Mouse (Mus musculus) liver, postnatal 0 days (tissue): Measurements from ENCODE around the gene Ank. TPM values are rescaled to one million over a fixed set of nuclear protein-coding genes. Genes with fewer than 3 reads are reported as not detected.

Experiments
- ATAC-seq: fragments of 200-750 bp; cut with Nextera tagmentation; 2 replicates; pipeline ENCODE4 v1.8.0; 2017; ENCODE audit warnings: mild to moderate bottlenecking, moderate library complexity
- DNase-seq: peaks from one replicate; pipeline ENCODE4 v3.0.0-alpha.2; 2016
- H3K27ac ChIP-seq: fragments of 300-500 bp; sonication (generic); 2 replicates; pipeline ENCODE4 v1.5.1; 2014; ENCODE audit warnings: antibody characterized with exemption, moderate library complexity, mild to moderate bottlenecking, low read depth
- H3K27me3 ChIP-seq: fragments of 300-500 bp; sonication (generic); 2 replicates; pipeline ENCODE4 v1.6.1; 2014; ENCODE audit warnings: low read length, control low read depth, mixed read lengths; ENCODE audit not compliant: insufficient read depth
- H3K36me3 ChIP-seq: fragments of 300-500 bp; sonication (generic); replicated peaks from 2 replicates; pipeline ENCODE4 v1.6.1; 2014; ENCODE audit warnings: mild to moderate bottlenecking, control low read depth, low read length, moderate library complexity, mixed read lengths; ENCODE audit not compliant: insufficient read depth
- H3K4me1 ChIP-seq: fragments of 300-500 bp; sonication (generic); 2 replicates; pipeline ENCODE4 v1.6.1; 2014; ENCODE audit warnings: antibody characterized with exemption, mild to moderate bottlenecking, control low read depth; ENCODE audit not compliant: insufficient read depth
- H3K4me2 ChIP-seq: fragments of 300-500 bp; sonication (generic); 2 replicates; pipeline ENCODE4 v1.6.1; 2014; ENCODE audit warnings: low read depth, mild to moderate bottlenecking, low read length, moderate library complexity, mixed read lengths
- H3K4me3 ChIP-seq: fragments of 300-500 bp; sonication (generic); 2 replicates; pipeline ENCODE4 v1.5.1; 2014; ENCODE audit warnings: low read depth, low read length
- H3K9ac ChIP-seq: fragments of 300-500 bp; sonication (generic); replicated peaks from 2 replicates; pipeline ENCODE4 v1.6.1; 2014; ENCODE audit warnings: mild to moderate bottlenecking, moderate library complexity
- H3K9me3 ChIP-seq: fragments of 300-500 bp; sonication (generic); 2 replicates; pipeline ENCODE4 v1.6.1; 2016; ENCODE audit warnings: mild to moderate bottlenecking, control low read depth, low read length, mixed read lengths
- CTCF ChIP-seq: sonication (generic); IDR thresholded peaks from 2 replicates; pipeline ENCODE4 v1.5.1; 2016; ENCODE audit warnings: antibody characterized with exemption, low read depth
- EP300 ChIP-seq: IDR thresholded peaks from 2 replicates; pipeline ENCODE4 v1.6.1; 2016; ENCODE audit warnings: antibody characterized with exemption, low read depth, mild to moderate bottlenecking
- WGBS: fragments of 180-500 bp; shearing (Covaris S2); extraction: QIAGEN DNeasy Blood & Tissue Kit; methylation state at CpG from one replicate; pipeline ENCODE4 v1.1.7; 2014; ENCODE audit not compliant: insufficient replicate concordance; 5-methylcytosine and 5-hydroxymethylcytosine counted together
- polyA plus RNA-seq: library from polyadenylated mRNA; unstranded; fragments of >200 nt; fragmentation: Nextera tagmentation; extraction: Ambion mirVana; gene quantifications from 2 replicates; pipeline ENCODE4 v1.2.1, GENCODE M21; 2015

Gene Ank
- polyA plus RNA-seq, 1 experiment from 2014 or later, result 7.8 TPM

- no peaks in the 10 kb centered on the region for H3K36me3 ChIP-seq
- WGBS, result 86% methylated on average over 9 of the region's 9 CpGs
- DNase-seq (no peak), ATAC-seq (no peak)
- H3K4me3 ChIP-seq, result no peak overlapping the region
- TF ChIP-seq CTCF (no peak), EP300 (no peak)
- no peaks in the 10 kb centered on the region for H3K4me1 ChIP-seq
- H3K27me3 ChIP-seq, result no peaks in the 10 kb centered on the region
- H3K4me2 ChIP-seq, result no peak overlapping the region
- H3K9me3 ChIP-seq, result no peaks in the 10 kb centered on the region
- H3K27ac ChIP-seq, result no peak overlapping the region
- no peak overlapping the region for H3K9ac ChIP-seq
Observed at GRCm38 (mm10) chr15:27539745-27540144, 73.3 kb downstream of the Ank start.

- WGBS, result 87% methylated on average over 10 of the region's 10 CpGs
Observed at GRCm38 (mm10) chr15:27545203-27545602, 78.7 kb downstream of the Ank start.

DNA sequence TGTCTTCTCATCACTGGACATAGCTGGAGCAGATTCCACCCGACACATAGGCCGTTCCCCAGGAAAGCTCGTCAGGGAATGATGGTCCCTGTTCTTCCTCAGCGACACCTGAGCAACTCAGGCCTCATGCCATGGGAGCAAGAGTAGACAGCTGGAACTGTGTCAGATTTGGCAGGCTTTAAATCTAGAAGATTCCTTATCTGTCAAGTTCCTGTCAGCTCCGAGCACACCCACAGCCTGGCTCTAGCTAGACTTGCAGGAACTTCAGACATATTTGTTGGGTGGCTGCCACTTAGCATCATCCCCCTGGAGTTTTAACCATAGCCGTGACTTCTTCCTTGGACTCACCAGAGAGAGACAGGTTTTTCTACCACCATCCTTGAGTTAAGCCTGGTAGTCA lies 81.6 kb downstream of the Ank start:
- WGBS, result 82% methylated on average over 6 of the region's 6 CpGs
- no peak for TF ChIP-seq EP300
- TF ChIP-seq CTCF, result no peak

More at GRCm38 (mm10) chr15:27545203-27545602, 78.7 kb downstream of the Ank start:
- H3K27ac ChIP-seq, result no peak overlapping the region
- H3K36me3 ChIP-seq, result no peaks in the 10 kb centered on the region
- no peak overlapping the region for H3K4me2 ChIP-seq
- no peaks in the 10 kb centered on the region for H3K9me3 ChIP-seq
- no peak for DNase-seq
- H3K4me1 ChIP-seq, result peaks cover 6% of the 10 kb centered on the region; the same call in 1 of the 2 replicates
- no peaks in the 10 kb centered on the region for H3K27me3 ChIP-seq
- TF ChIP-seq EP300 (no peak), CTCF (no peak)
- H3K9ac ChIP-seq, result no peak overlapping the region
- no peak overlapping the region for H3K4me3 ChIP-seq
- no peak for ATAC-seq

GRCm38 (mm10) chr15:27549071-27549470 lies 82.6 kb downstream of the Ank start:
- H3K36me3 ChIP-seq, result no peaks in the 10 kb centered on the region
- TF ChIP-seq CTCF (no peak), EP300 (no peak)
- no peak overlapping the region for H3K27ac ChIP-seq
- no peaks in the 10 kb centered on the region for H3K27me3 ChIP-seq
- H3K9me3 ChIP-seq, result no peaks in the 10 kb centered on the region
- no peak for DNase-seq
- peaks cover 10% of the 10 kb centered on the region; the same call in 1 of the 2 replicates for H3K4me1 ChIP-seq
- 64% methylated on average over 10 of the region's 10 CpGs for WGBS
- no peak for ATAC-seq
- H3K9ac ChIP-seq, result no peak overlapping the region
- no peak overlapping the region for H3K4me2 ChIP-seq
- no peak overlapping the region for H3K4me3 ChIP-seq

More for the DNA sequence above, 81.6 kb downstream of the Ank start:
- no peak overlapping the region for H3K27ac ChIP-seq
- H3K27me3 ChIP-seq, result no peaks in the 10 kb centered on the region
- H3K9me3 ChIP-seq, result no peaks in the 10 kb centered on the region
- ATAC-seq (no peak), DNase-seq (no peak)
- no peaks in the 10 kb centered on the region for H3K36me3 ChIP-seq
- no peak overlapping the region for H3K9ac ChIP-seq
- peaks cover 10% of the 10 kb centered on the region; the same call in 1 of the 2 replicates for H3K4me1 ChIP-seq
- H3K4me2 ChIP-seq, result no peak overlapping the region
- no peak overlapping the region for H3K4me3 ChIP-seq

- Histone ChIP-seq H3K27me3 (no peaks in the 10 kb centered on the region), H3K36me3 (no peaks in the 10 kb centered on the region), H3K4me3 (no peak overlapping the region), H3K27ac (no peak overlapping the region), H3K9me3 (no peaks in the 10 kb centered on the region), H3K4me1 (peaks cover 10% of the 10 kb centered on the region; the same call in 1 of the 2 replicates), H3K4me2 (no peak overlapping the region), H3K9ac (no peak overlapping the region)
- DNase-seq (no peak), ATAC-seq (peak; percentile 14; the same call in 1 of the 2 replicates)
- no peak for TF ChIP-seq EP300
- no peak for TF ChIP-seq CTCF
- 65% methylated on average over 7 of the region's 7 CpGs for WGBS
Observed at GRCm38 (mm10) chr15:27549878-27550277, 83.4 kb downstream of the Ank start.

GRCm38 (mm10) chr15:27550358-27550992 lies 84.0 kb downstream of the Ank start:
- H3K4me2 ChIP-seq, result no peak overlapping the region
- H3K9ac ChIP-seq, result no peak overlapping the region
- no peaks in the 10 kb centered on the region for H3K27me3 ChIP-seq
- H3K4me3 ChIP-seq, result no peak overlapping the region
- H3K9me3 ChIP-seq, result no peaks in the 10 kb centered on the region
- WGBS, result 70% methylated on average over 9 of the region's 9 CpGs
- peak overlapping the region; percentile 66 for H3K27ac ChIP-seq
- ATAC-seq (peak; percentile 92), DNase-seq (peak; percentile 34)
- TF ChIP-seq EP300 (no peak), CTCF (no peak)
- no peaks in the 10 kb centered on the region for H3K36me3 ChIP-seq
- peaks cover 10% of the 10 kb centered on the region; the same call in 1 of the 2 replicates for H3K4me1 ChIP-seq
